Mouse (Mus musculus): ENCODE measurements around the gene Emilin3. TPM values are rescaled to one million over a fixed set of nuclear protein-coding genes. Genes with fewer than 3 reads are reported as not detected.

The Emilin3 gene
- total RNA-seq, 2 experiments from 2014 or later: 0.07 to 0.17 TPM

GRCm38 (mm10) chr2:160874231-160874877 lies 37.8 kb downstream of the Emilin3 start:
- no peak for DNase-seq (ENCODE audit: low spot score)

GRCm38 (mm10) chr2:160872890-160873382 lies 39.2 kb downstream of the Emilin3 start, which contains the start of gene Zhx3:
Gene Zhx3, minus strand, starts transcription at chr2:160872998.
- DNase-seq (ENCODE audit: low spot score): peak; percentile 94

GRCm38 (mm10) chr2:160872395-160872794 lies 39.7 kb downstream of the Emilin3 start:
- DNase-seq (ENCODE audit: low spot score): peak; percentile 60

GRCm38 (mm10) chr2:160871310-160871709 lies 40.8 kb downstream of the Emilin3 start:
- DNase-seq (ENCODE audit: low spot score): no peak

GRCm38 (mm10) chr2:160869446-160869845 lies 42.7 kb downstream of the Emilin3 start:
- DNase-seq (ENCODE audit: low spot score): no peak

- no peak for DNase-seq (ENCODE audit: low spot score)
These were observed 46.9 kb downstream of the Emilin3 start for GRCm38 (mm10) chr2:160865266-160865665.

- no peak for DNase-seq (ENCODE audit: low spot score)
These were observed 48.0 kb downstream of the Emilin3 start for GRCm38 (mm10) chr2:160864112-160864511.

GRCm38 (mm10) chr2:160860363-160860762 lies 51.8 kb downstream of the Emilin3 start:
- no peak for DNase-seq (ENCODE audit: low spot score)

Other genes starting within 250 kb of the Emilin3 start
- 10 to 100 TPM; 17.3 to 18.0 TPM for gene Plcg1, start 181.0 kb downstream of the Emilin3 start, total RNA-seq (2021)
- 10 to 100 TPM; 21.0 to 24.3 TPM for gene Zhx3, start 39.3 kb downstream of the Emilin3 start, total RNA-seq (2021)
- 1 to 10 TPM; 1.6 to 2.9 TPM for gene Lpin3, start 31.7 kb downstream of the Emilin3 start, total RNA-seq (2021)
- gene Chd6, start 196.7 kb upstream of the Emilin3 start, total RNA-seq (2021): 10 to 100 TPM; 12.0 to 15.4 TPM